Mouse (Mus musculus): ENCODE data around the gene Egfr.

Gene Egfr

DNA sequence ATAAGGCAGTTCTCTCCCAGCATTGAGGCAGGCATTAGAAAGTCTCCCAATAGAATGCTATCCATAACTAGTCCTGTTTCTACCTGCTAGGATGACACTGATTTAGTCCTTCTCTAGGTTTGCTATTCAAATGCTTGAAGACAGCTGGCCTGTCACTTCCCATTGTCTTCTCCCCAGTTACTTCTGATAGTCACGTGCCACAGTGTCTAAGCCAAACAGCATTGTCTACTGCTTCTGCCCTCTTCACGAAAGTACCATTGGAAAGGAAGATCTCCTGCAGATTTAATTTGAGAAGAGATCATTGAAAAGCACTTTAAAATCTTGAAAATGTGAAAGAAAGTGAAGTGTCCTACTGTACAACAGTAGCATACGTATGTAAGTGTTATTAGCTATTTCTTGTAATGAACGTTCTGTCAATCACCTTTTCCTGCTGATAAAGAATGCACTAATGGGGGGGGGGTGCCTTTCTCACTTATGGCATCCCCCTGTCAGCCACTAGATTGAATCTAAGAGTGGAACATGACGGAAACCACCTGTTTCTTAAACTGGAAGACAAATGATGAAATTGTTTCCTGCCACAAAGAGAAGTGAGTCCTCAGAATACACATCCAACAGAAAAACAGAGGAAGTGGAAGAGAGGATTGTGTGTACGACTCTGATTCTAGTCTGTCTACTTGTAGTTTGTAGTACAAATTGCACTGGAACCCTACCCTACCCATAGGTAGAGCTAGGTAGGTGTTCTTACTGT is 204.3 kb downstream of the Egfr start:
- DNase-seq (ENCODE audit: low spot score in 2 of 2), result no peak

- DNase-seq (ENCODE audit: low spot score in 2 of 2), result no peak
These were observed 205.0 kb downstream of the Egfr start for GRCm38 (mm10) chr11:16957030-16957429.

DNA sequence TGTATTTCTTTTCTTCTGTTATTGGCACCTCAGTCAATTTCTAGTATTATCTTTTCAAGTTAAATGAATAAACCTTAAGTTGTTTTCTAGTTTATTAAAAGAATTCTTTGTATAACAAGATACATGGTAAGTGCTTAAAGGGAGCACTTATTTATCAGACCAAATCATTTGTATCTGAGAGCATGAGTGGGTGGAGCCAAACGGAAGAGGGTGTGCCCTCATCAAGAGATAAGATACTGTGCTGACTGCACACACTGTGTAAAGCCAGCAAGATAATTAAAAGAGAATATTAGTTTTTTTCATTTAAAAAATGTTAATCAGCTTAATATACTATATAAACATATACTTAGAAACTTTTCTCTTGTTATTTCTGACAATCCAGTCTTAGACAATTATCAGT is 206.5 kb downstream of the Egfr start:
- DNase-seq (ENCODE audit: low spot score in 2 of 2), result no peak
